Mouse (Mus musculus): ENCODE results near the gene Psme2b. TPM values are rescaled to one million over a fixed set of nuclear protein-coding genes. Genes with fewer than 3 reads are reported as not detected.
A peak's percentile ranks its signal among the peaks of the same experiment; 100 is the strongest.
"Not testable (repeated sequence)": the region's sequence is repeated elsewhere in the genome, so short reads cannot be mapped to it uniquely, and the experiment has no call there.

Psme2b gene
- polyA plus RNA-seq, 1 experiment = 51.6 TPM

DNA sequence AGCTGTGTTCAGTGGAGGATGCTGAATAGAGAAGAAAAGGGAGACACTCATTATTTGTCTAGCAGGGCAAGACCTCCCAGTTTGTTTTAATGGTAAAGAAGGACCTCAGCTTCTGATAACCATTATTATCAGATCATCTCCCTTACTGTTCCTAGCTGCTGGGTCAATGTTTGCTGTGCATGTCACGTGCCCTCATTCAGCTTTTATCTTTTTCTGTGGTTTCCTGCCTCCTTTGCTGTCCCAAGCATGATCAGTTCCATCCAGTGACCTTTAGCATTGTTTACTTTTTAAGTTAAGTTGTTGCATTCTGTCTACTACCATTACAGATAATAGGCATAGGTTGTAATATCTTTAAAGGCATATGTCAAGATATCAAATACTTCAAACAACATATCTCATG, 37.5 kb downstream of the Psme2b start:
- DNase-seq (ENCODE audit: low read depth, low spot score) = no peak
- WGBS = 40% methylated on average over 1 of the region's 1 CpGs

DNA sequence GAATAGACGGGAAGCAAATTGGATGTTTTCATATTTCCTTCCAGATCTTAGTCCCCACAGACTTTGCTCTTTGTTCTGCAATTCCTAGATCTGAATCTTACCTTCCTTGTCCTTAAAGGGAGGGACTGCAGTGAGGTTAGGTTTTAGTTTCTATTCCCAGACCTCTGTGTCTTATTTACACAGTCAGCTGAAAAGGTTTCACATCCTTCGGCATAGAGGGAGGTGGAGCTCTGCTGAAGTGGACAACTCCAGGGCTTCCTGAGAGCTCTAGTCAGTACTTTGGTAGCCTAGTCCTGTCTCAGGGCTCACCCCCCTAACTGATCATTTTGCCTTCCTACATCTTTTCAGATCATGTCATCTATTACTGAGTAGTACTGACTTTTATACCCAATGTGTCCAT, 44.0 kb downstream of the Psme2b start, which contains the start of gene Gm5431:
Gene Gm5431, minus strand, starts transcription at position 194 of the 400 bp plus-strand sequence.
- 11% methylated on average over 2 of the region's 2 CpGs for WGBS
- DNase-seq (ENCODE audit: low read depth, low spot score) = peak; percentile 48

DNA sequence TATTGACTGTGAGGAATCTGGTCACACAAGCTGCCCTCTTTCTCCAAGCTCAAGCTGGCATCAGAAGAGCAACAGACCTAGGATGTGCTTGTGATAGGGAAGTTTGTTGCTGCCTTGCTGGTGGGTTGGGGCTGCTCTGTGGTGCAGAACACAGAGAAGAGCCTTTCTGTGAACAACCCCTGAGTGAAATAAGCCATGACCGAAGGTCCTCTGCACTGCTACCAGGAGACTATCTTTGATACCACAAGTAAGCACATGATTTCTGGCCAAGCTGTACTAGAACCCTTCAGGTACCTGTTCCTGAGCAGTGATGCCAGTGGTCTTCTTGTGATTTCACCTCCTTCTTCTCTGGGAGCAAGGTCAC, 44.4 kb downstream of the Psme2b start:
- WGBS = 88% methylated on average over 1 of the region's 1 CpGs
- not testable (repeated sequence) for DNase-seq (ENCODE audit: low read depth, low spot score)

DNA sequence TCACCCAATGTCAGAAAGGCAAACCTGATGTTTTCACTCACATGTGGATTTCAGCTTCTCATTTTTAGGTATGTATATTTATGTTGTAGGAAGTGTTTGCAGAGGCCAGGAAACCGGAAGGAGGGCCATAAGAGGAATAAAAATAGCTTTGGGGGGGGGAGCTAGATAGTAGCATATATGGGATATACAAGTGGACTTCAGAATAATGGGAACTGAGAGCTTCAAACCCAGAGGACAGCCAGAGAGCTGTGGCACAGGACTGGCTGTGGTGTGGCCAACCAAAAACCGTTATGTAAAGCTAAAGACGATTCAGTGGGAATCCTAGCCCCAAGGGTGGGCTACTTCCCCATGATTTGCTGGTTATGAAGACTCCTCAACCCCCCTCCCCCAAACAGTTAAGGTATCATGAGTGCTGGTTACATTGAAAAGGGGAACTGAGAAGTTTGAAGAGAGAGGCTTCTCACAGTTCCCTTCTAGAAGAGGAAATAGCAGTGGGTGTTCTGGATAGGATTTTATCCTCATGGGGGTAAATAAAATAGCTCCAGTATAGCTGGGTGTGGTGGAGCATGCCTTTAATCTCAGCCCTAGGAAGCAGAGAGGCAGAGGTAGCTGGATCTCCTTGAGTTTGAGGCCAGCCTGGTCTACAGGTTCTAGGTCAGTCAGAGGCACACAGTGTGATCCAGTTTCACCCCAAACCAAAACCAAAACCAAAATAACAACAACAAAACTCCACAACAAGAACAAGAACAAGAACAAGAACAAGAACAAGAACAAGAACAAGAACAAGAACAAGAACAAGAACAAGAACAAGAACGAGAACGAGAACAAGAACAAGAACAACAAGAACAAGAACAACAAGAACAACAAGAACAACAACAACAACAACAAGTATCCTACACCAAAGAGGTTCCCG, 45.1 kb downstream of the Psme2b start:
- WGBS = 78% methylated on average over 6 of the region's 6 CpGs
- DNase-seq (ENCODE audit: low read depth, low spot score) = not testable (repeated sequence)

DNA sequence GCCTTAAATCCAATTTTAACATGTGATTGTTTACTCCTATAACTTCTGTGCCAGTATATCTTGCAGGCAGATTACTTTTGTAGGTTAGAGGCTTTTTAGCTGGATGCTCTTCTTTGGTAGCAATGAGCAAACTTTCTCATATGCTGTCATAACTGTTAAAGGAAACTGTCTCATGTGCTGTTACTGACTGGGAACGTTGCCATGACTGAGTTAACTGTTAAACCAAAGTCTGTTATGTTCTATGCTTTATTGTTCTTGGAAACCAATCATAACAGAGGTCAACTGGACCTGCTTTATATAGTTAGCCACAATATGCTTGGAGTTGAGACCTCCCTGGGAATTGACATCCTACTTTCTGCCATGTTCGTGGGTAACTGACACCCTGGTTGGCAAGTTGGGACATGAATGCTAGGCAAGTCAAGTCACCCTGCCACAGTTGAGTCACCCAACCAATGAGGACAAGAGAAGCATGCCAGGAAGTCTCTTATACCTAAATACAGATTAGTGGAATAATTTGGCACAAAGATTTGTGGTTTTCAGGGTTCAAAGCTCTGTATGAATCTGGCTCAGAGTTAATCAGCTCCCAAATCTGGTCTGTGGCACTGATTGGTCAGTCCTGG, 47.1 kb downstream of the Psme2b start:
- WGBS = 17% methylated on average over 2 of the region's 2 CpGs
- DNase-seq (ENCODE audit: low read depth, low spot score) = peak; percentile 85

Other genes with a start within 250 kb of the Psme2b start
- 2,247 and 2,324 TPM in 2 replicates for gene Rack1, start 145.9 kb downstream of the Psme2b start, polyA plus RNA-seq (2012; rRNA removed)
- gene Trim41, start 128.8 kb downstream of the Psme2b start, polyA plus RNA-seq (2012; rRNA removed) = 19.9 and 22.6 TPM in 2 replicates
- gene Trim7, start 120.0 kb downstream of the Psme2b start, polyA plus RNA-seq (2012; rRNA removed) = 6.8 and 10.0 TPM in 2 replicates
- gene Gm12184, start 119.5 kb downstream of the Psme2b start, polyA plus RNA-seq (2012; rRNA removed) = 7.6 and 7.9 TPM in 2 replicates
- gene Irgm1, start 74.5 kb downstream of the Psme2b start, polyA plus RNA-seq (2012; rRNA removed) = 26.2 and 26.6 TPM in 2 replicates
- gene Gm5431, start 44.0 kb downstream of the Psme2b start, polyA plus RNA-seq (2012; rRNA removed) = 3.3 and 8.2 TPM in 2 replicates
- 0.63 and 1.6 TPM in 2 replicates for gene Olfr56, start 32.7 kb upstream of the Psme2b start, polyA plus RNA-seq (2012; rRNA removed)
- gene 9930111J21Rik1, start 33.2 kb upstream of the Psme2b start, polyA plus RNA-seq (2012; rRNA removed) = 0.86 and 2.9 TPM in 2 replicates
- gene Gm12185, start 46.0 kb upstream of the Psme2b start, polyA plus RNA-seq (2012; rRNA removed) = 0.27 and 1.3 TPM in 2 replicates
- 2.7 and 3.4 TPM in 2 replicates for gene Tgtp1, start 48.0 kb upstream of the Psme2b start, polyA plus RNA-seq (2012; rRNA removed)
- gene 9930111J21Rik2, start 105.1 kb upstream of the Psme2b start, polyA plus RNA-seq (2012; rRNA removed) = 0.42 and 1.9 TPM in 2 replicates
- gene Tgtp2, start 118.0 kb upstream of the Psme2b start, polyA plus RNA-seq (2012; rRNA removed) = 20.1 and 21.4 TPM in 2 replicates
- gene Ifi47, start 130.4 kb upstream of the Psme2b start, polyA plus RNA-seq (2012; rRNA removed) = 26.9 and 30.2 TPM in 2 replicates
- gene Olfr1396, start 168.7 kb upstream of the Psme2b start, polyA plus RNA-seq (2012; rRNA removed) = not detected in 2 replicates
- not detected in 2 replicates for gene Olfr1395, start 196.1 kb upstream of the Psme2b start, polyA plus RNA-seq (2012; rRNA removed)
- not detected in 2 replicates for gene Olfr1394, start 208.2 kb upstream of the Psme2b start, polyA plus RNA-seq (2012; rRNA removed)
- gene Btnl9, start 241.0 kb upstream of the Psme2b start, polyA plus RNA-seq (2012; rRNA removed) = 0.10 and 0.30 TPM in 2 replicates

Data from large intestine, adult 2 months (tissue).